In the genomic region with DNA sequence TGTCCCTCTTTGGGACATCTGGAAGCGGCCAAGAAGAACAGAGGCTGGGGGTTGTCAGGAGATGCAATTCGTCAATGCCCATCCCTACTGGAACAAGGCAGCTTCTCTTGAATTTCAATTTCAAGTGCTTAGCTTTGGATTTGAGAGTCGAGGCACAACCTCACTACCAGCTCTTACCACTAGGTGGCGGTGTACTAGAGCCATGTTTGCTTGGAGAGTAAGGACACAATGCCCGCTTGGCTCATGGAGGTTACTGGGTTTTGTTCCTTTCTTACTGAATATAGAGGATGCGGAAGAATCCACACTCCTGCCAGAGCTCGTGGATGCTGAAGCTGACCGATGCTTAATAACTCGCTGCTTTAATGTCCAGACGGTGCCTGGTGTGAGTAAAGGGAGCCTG, we compare ENCODE assay signal across 9 mouse cellular contexts. TPM values are rescaled to one million over a fixed set of nuclear protein-coding genes. Genes with fewer than 3 reads are reported as not detected.
DNase-seq lines count a peak whose midpoint lies in the region; TF ChIP-seq lines count a peak whose summit lies in the region.
"Had no signal": no experiment of that assay in that cellular context is flagged by ENCODE, and none has a peak within 500 bp of the region (broad histone marks: within the 10 kb centered on the region; RNA-seq: fewer than 3 reads in every experiment).

No protein-coding gene starts in this region.

- TF ChIP-seq RAD21 in MEL (IDR thresholded peaks at IDR 0.05; ENCODE audit: low read depth, low read length) = peak; percentile 55

- H3K27me3 ChIP-seq in MEL (ENCODE audit: control insufficient read depth in 1 of 2, insufficient read depth in 2 of 2, low read length in 2 of 2) = peaks cover 4% of the 10 kb centered on the region in 2 experiments; a peak in 2 of 4 replicates
- H3K27me3 ChIP-seq in spleen, adult 2 months (ENCODE audit: control insufficient read depth, insufficient read depth, low read length) = no peaks in the 10 kb centered on the region

- no peaks in the 10 kb centered on the region for H3K79me2 ChIP-seq in MEL (ENCODE audit: control insufficient read depth, insufficient read depth, low read length, poor library complexity)

- H3K4me3 ChIP-seq in MEL (ENCODE audit: control insufficient read depth in 1 of 2, insufficient read depth in 1 of 2, low read depth in 2 of 2, low read length in 2 of 2) = no peak overlapping the region
- no peak overlapping the region for H3K4me3 ChIP-seq in spleen, adult 2 months (ENCODE audit: extremely low read depth, insufficient read depth, insufficient read length)

- no peaks in the 10 kb centered on the region for H3K36me3 ChIP-seq in MEL (ENCODE audit: control insufficient read depth in 1 of 2, insufficient read depth in 2 of 2, low read length in 2 of 2)
- H3K36me3 ChIP-seq in spleen, adult 2 months (ENCODE audit: control insufficient read depth, insufficient read depth, low read length) = no peaks in the 10 kb centered on the region

- H3K9ac ChIP-seq in MEL (ENCODE audit: control insufficient read depth, low read depth, low read length, poor library complexity, severe bottlenecking) = no peak overlapping the region

- 69% methylated on average over 10 of the region's 10 CpGs for WGBS in spleen, adult 2 months

- peak; percentile 77 to 96 (median 86) for TF ChIP-seq CTCF in MEL (IDR thresholded peaks at IDR 0.05 in 2 of 3, conservative IDR thresholded peaks at IDR 0.05 in 1 of 3; ENCODE audit: control insufficient read depth in 1 of 3, insufficient read depth in 1 of 3, low read depth in 2 of 3, low read length in 3 of 3, poor library complexity in 1 of 3, severe bottlenecking in 1 of 3)
- peak; percentile 65; the same call in 1 of the 2 replicates for TF ChIP-seq CTCF in spleen, adult 2 months (IDR thresholded peaks at IDR 0.05; ENCODE audit: extremely low read depth, insufficient read depth, insufficient read length, insufficient replicate concordance)

- H3K4me1 ChIP-seq in MEL (ENCODE audit: control insufficient read depth in 1 of 2, insufficient read depth in 2 of 2, low read length in 2 of 2) = no peaks in the 10 kb centered on the region
- no peaks in the 10 kb centered on the region for H3K4me1 ChIP-seq in spleen, adult 2 months (ENCODE audit: control insufficient read depth, insufficient read depth, insufficient read length)

- TF ChIP-seq EP300 in MEL (IDR thresholded peaks at IDR 0.05; ENCODE audit: low read depth in 1 of 2, low read length in 2 of 2) = no peak

- peak; percentile 47 for DNase-seq in gastrocnemius, adult 18-20 months (ENCODE audit: low spot score)
- no peak for DNase-seq in gastrocnemius, postnatal 25 days
- peak; percentile 76 for DNase-seq in MEL (ENCODE audit: low read depth, low spot score)
- peak; percentile 14 for DNase-seq in cerebellum, adult 11-12 months
- peak; percentile 36 to 62 for DNase-seq in frontal cortex, postnatal 25 days (ENCODE audit: low spot score in 2 of 2)
- DNase-seq in layer of hippocampus, adult 8-10 months (ENCODE audit: low spot score in 2 of 2) = peak; percentile 19 to 79
- DNase-seq in lung, postnatal 25 days (ENCODE audit: low spot score) = peak; percentile 35
- peak; percentile 9 to 21 for DNase-seq in spleen, adult 2 months (ENCODE audit: low read depth in 1 of 2, low spot score in 2 of 2)

- H3K9me3 ChIP-seq in MEL (replicated peaks; ENCODE audit: insufficient read depth, low read length) = no peaks in the 10 kb centered on the region

- TF ChIP-seq POLR2A in MEL (IDR thresholded peaks at IDR 0.05; ENCODE audit: control insufficient read depth in 1 of 2, insufficient read depth in 1 of 2, low read depth in 1 of 2, low read length in 2 of 2, poor library complexity in 1 of 2) = no peak
- no peak for TF ChIP-seq POLR2A in spleen, adult 2 months (IDR thresholded peaks at IDR 0.05; ENCODE audit: low read depth, low read length)

- H3K27ac ChIP-seq in MEL (ENCODE audit: control insufficient read depth, low read depth, low read length) = no peak overlapping the region
- no peak overlapping the region for H3K27ac ChIP-seq in spleen, adult 2 months (ENCODE audit: insufficient read depth, low read length)
- H3K27ac ChIP-seq: macrophage had no signal

TF ChIP-seq in MEL, 35 proteins besides CTCF, POLR2A, EP300 and RAD21:
- TF ChIP-seq ZNF384 (IDR thresholded peaks at IDR 0.05; ENCODE audit: low read depth, low read length) (no peak), ZC3H11A (IDR thresholded peaks at IDR 0.05; ENCODE audit: low read depth, low read length) (peak; percentile 44), TAL1 (IDR thresholded peaks at IDR 0.05; ENCODE audit: low read length) (no peak), USF2 (IDR thresholded peaks at IDR 0.05; ENCODE audit: borderline replicate concordance in 1 of 2, insufficient read depth in 1 of 2, low read depth in 1 of 2, low read length in 2 of 2) (no peak), JUND (IDR thresholded peaks at IDR 0.05; ENCODE audit: low read depth, low read length) (no peak), SMC3 (IDR thresholded peaks at IDR 0.05; ENCODE audit: low read depth, low read length) (peak; percentile 86)

RNA-seq across cellular contexts. Expression of a gene that starts 32.2 kb away (rescaled TPM):
- total RNA-seq in gastrocnemius, adult 18-20 months (2021) = not detected
- under 1 TPM in 1 of 2 experiments, not detected in 1; 0.13 TPM for total RNA-seq in gastrocnemius, postnatal 25 days (2021)
- total RNA-seq in MEL (2012; rRNA removed) = not detected in 2 replicates
- polyA plus RNA-seq in MEL (2012; ENCODE audit: insufficient read depth in 1 of 2, insufficient read length in 2 of 2, low read depth in 1 of 2, low replicate concordance in 2 of 2, missing spikeins in 1 of 2) = not detected
- under 1 TPM in 1 of 4 experiments, not detected in 3; 0.30 TPM for total RNA-seq in layer of hippocampus, adult 8-10 months (2022)
- not detected in 2 replicates for polyA plus RNA-seq in spleen, adult 2 months (2012; rRNA removed)
- polyA plus RNA-seq: macrophage had no signal

RNA-seq across cellular contexts. Expression of a gene that starts 35.4 kb away (rescaled TPM):
- total RNA-seq in gastrocnemius, adult 18-20 months (2021) = not detected
- total RNA-seq in gastrocnemius, postnatal 25 days (2021) = not detected
- total RNA-seq in MEL (2012; rRNA removed) = not detected in 2 replicates
- polyA plus RNA-seq in MEL (2012; ENCODE audit: insufficient read depth in 1 of 2, insufficient read length in 2 of 2, low read depth in 1 of 2, low replicate concordance in 2 of 2, missing spikeins in 1 of 2) = not detected
- not detected for total RNA-seq in layer of hippocampus, adult 8-10 months (2022)
- 0.15 and 0.26 TPM in 2 replicates for polyA plus RNA-seq in spleen, adult 2 months (2012; rRNA removed)
- polyA plus RNA-seq: macrophage had no signal
